Mouse (Mus musculus): ENCODE data around the gene Ccdc6. TPM values are rescaled to one million over a fixed set of nuclear protein-coding genes. Genes with fewer than 3 reads are reported as not detected.

Ccdc6 gene
- polyA plus RNA-seq (2017; shearing (Covaris generic)), result 18.0 TPM

GRCm38 (mm10) chr10:70096366-70097188, at the start of gene Ccdc6:
Ccdc6 (plus strand) TSS chr10:70097121.

DNA sequence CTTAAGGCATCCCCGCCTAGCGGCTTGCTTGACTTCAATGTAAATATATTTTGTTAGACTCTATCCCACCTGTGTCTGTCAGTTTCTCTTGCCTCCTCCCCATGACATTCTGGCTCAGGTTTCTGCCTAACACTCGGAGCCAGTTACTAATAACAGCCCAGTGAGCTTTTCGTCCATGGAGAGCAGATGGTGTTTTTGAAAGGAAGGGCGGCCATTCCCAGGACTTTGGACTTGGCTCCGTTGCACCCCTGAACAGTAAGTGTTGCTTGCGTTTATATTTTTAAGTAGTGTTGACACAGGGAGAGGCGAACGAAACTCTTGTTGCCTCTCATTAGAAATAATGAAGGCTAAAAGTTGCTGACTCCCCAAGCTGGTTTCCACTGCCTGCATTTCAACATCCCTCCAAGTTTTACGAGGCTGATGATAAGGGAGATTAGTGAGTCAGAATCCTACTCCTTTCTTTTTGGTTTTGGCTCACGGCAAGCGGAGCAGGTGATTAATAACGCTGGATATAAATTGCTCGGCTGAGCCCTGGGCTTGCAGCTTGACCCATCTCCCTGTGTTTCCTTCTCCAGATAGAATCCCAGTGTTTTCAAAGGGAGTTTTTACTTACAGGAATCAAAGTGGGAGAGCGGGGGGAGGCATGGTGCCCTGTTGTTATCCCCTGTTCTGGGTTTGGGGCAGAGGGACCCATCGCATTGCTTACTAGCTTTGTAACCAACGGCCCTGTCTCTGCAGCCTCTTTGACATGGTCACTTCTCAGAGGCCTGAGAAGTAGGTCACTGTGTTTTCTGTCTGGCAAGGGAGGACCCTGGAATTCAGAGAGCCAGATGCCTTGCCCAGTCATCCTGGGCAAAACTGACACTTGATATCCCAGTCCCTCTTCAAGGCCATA, 107.8 kb downstream of the Ccdc6 start, which contains the start of gene Mrln:
Gene Mrln, plus strand, starts transcription at position 160 of the 895 bp plus-strand sequence.

Other genes starting within 250 kb of the Ccdc6 start
- gene Mrln, start 107.5 kb downstream of the Ccdc6 start, polyA plus RNA-seq (2017; shearing (Covaris generic)), result not detected
- gene Slc16a9, start 148.0 kb downstream of the Ccdc6 start, polyA plus RNA-seq (2017; shearing (Covaris generic)), result not detected

Measured in effector memory CD4-positive, alpha-beta T cell, adult 5 months (primary cell).